Mouse (Mus musculus) kidney, postnatal 10 days (tissue): ENCODE data around the gene Fat3.

ENCODE experiments used
- DNase-seq: peaks from one replicate; pipeline ENCODE4 v3.0.0; 2021; ENCODE audit warnings: mixed read lengths

Fat3 gene

DNA sequence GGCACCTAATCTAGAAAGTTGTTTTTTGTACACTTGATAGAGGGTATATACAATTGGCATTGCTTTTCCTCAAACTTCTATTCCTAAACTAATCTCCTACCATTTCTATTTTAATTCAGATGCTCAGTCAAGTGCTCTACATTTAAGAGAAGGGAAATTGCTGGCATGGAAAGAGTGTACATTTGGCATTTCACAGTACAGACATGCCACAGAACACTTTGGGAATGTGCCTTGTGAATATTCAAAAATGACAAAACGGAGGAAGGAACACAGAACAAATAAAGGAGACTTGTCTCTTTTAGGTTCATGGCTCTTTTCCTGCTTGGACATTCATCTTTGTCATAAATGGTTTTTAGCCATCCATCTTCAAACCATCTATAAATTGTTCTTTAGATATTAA lies 498.1 kb downstream of the Fat3 start:
- no peak for DNase-seq

DNA sequence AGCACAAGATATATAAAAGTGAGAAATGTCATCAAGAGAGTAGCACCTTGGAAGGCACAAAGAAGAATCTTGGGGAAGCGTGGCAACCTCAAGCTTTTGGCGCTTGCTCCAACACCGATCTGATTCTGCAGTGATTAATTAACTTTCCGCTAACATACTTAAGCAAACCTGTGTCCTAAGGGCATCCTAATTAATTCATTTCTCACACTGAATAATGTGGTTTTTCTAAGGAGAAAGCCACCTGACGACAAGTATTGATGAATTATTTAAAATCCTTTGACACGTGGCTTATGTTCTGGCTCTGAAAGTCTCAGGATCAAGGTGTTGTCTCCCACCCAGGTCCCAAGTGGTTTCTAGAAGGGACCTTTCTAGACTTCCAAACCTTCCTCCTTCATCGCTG lies 506.3 kb downstream of the Fat3 start:
- DNase-seq = no peak

DNA sequence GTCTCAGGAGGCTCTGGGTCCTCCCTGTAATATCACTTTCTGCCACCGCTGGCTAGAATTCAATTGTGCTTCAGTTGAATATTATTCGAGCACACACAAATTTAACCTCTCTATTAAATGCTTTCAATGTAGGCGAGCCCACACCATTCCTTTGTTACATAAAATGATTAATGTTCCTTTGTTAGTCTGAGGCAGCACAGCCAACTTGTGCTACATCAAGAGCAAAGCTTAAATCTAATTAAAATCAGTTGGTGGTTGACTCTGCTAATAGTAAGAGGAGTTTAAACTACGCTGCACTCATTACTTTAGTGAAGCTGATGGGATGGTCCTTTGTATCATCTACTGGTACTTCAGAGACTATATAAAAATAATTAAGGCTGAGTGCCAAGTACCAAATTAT lies 506.9 kb downstream of the Fat3 start:
- no peak for DNase-seq

DNA sequence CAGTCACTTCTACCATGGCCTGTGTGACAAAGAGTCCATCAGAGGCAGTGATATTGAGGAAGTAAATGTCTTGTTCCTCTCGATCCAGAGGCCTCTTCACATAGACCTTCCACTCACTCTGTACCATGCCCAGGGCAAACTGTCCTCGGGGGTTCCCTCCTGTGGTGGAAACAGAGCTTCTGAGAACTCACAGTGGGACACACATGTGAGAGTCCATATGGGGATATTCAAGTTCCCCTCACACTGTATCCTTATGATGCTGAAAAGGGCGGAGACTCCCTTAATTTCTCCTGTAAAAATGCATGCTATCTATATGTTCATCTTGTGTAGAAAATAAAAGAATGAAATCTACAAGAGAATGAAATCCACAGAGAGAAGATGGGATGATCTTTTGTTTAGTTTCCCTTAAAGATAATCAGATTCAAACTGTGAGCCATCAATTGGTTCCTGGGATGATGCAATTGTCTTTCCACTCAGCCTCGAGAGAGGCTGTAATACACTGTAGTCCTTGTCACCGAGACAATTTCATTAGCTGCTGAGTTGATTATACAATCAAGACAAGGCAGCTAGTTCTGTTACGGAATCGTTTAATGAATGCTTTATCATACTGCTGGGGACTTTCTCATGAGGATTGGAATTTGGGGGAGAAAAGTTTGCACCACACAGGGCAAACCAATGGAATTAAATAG lies 508.8 kb downstream of the Fat3 start:
- DNase-seq = no peak

DNA sequence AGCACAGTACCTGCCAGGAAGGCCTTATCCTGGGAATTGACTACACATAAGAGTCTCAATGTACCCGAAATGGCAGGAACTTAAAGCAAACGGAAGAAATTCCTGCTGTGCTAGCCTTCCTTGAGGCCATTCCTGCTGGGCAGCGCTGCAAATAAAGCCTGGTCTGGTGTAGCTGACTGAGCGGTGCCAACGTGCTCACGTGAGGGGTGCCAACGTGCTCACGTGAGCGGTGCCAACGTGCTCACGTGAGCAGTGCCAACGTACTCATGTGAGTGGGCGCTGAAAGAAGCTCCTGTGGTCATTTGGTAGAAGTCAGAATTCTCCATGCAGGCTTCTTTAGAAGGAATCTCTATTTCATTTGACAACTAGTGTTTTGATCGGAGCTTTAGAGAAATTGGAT lies 522.8 kb downstream of the Fat3 start:
- DNase-seq = no peak

DNA sequence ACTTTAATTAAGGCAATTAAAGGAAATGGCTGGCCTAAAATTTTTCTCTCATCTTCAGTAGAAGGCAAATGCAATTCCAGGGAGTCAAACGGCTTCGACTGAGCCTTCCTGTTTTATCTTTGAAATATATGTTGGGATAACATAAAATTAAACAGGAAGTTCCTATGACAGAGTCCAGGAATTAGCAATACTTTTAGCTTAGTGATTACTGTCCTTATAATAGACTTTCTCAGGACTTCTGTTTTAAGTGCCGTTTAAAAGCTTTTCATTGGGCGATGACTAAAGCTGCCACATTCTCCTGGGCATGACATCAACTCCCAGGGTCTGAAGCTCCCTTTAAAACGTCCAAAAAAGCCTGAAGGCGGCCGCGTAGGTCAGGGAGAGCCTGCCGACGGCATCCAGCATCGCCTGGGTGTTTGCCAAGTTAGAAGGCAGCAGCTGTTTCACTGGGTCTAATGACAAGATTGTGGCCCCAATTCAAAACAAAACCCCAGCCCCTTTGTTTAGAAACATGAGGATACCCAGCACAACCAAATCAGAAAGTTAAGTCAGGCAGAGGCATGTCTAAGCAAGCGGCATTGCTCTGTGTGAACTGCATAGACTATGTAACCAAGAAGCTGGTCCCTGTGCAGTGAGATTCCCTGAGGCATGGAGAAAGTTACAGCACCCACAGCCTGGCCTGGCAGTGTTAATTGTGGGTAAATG lies 524.0 kb downstream of the Fat3 start:
- peak; percentile 65 for DNase-seq

DNA sequence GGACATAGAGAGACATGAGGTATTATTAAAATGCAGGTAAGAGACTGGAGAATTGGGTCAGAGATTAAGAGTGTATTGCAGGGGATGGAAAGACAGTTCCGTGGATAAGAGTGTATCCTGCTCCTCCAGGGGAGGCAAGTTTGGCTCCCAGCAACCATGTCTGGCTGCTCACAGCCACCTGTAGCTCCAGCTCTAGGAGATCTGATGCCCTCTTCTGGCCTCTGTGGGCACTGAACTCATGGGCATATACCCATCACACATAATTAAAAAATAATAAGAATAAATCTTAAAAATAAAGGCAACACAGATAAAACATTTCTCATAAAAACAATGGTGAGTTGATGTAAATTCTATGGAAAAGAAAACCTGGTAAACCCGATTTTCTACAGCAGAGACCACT lies 525.1 kb downstream of the Fat3 start:
- no peak for DNase-seq

DNA sequence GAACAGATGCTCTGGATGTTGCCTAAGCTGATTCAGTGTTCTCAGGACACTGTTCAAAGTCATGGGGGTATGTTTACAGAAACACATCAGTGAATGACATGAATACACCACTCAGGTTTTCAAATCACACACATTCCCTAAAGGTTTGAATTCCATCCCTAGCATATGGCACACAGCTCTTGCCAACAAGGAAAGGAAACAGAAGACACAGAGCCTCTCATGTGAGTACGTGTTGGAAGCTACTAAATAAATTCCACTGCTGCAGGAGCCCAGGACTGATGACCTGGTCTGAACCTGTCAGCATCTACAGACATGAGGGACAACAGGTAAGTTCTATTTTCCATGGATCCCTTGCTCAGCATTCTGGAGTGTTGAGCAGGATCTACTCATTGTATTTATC lies 528.9 kb downstream of the Fat3 start:
- DNase-seq = no peak

DNA sequence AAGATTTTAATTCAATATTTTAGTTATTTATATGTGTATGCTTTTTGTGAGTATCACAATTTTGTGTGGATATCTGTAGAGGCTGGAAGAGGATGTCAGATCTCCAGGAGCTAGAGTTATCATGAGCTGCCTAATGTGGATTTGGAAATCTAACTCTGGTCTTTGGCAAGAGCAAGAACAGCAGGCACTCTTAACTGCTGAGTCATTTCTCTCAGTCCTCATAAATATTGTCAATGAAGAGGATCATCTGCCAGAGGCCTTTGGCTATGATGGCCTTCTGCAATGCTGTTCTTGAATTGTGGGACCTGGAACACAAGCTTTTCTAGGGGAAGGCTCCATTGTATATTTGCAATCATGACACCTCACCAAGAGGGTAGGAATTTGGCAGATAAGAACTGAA lies 529.7 kb downstream of the Fat3 start:
- DNase-seq = no peak

DNA sequence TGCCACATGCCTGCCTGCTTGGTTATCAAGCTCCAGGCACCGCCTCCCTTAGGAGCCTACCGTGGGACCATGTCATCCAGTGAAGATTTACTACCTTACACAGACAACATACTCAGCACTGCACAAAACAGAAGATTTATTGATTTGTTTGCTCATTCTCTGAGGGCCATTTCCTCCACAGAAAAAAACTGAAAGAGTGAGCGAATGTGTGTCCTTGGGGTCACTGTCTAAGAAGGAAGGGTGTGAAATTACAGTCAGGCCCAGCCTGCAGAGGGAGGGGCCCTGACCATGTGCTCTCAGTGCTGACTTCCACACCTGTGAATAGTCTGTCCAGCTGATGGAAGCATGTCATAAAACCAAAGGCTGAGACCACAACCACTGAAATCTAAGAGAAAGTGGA lies 536.9 kb downstream of the Fat3 start:
- peak; percentile 20 for DNase-seq

DNA sequence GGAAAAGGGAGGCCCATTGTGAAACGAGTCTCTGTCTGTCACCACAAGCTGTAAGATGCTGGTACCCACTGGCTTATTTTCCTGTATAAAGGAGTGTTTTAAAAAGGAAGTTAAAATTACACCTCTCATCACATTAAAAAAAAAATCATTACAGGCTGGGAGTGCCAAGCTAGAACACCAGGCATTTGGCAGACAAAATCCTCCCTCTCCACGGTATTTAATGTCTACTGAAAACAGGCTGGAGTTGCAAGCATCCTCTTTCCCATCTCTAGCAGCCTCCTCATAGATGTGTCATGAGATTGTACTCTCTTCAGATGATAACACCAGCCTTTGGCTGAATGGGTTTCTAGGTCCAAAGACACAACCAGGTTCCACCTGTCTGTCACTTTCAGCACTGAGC lies 538.2 kb downstream of the Fat3 start:
- DNase-seq = no peak

DNA sequence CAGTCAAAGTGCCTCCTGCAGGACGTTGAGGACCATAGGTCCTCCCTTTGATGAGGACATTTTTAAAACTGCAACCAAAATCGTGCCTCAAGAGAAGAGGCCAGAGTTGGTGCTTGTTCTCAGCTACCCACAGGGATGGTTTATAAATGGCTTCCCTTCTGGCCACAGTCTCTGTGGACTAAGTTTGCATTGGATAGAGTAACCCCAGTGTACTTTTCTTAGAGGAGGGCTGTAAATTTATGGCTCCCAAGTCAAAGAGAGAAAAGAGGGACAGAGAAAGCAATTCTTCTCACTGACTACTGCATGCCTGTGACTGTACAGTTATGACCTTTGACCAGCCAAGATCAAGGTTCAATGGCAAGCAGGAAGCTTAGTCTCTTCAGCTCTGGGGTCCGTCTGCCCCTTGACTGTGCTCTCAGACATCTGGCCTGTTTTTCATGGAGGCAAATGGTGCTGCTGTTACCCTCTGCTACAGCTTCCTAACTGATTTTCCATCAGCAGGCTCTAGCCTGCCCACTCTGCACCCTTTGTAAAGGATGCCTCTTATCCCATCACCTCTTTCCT lies 542.8 kb downstream of the Fat3 start:
- peak; percentile 58 for DNase-seq

DNA sequence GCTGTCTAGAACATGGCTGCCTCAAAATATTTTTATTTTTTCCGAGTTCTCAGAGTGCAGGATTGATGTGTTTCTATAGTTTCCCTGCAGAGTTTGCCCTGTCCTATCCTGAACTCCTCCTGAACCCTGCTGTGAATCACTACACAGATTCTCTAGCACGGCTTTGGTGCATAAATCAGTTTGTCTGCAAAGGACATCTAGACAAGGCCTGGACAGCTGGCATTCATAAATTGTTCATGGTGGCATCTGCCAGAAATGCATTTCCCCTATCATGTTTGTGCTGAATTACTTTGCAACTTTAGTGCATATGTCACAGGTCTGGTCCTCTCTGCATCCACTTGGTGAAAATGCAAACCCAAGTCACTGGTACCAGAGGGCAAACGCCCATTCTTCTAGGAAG lies 543.3 kb downstream of the Fat3 start:
- no peak for DNase-seq

DNA sequence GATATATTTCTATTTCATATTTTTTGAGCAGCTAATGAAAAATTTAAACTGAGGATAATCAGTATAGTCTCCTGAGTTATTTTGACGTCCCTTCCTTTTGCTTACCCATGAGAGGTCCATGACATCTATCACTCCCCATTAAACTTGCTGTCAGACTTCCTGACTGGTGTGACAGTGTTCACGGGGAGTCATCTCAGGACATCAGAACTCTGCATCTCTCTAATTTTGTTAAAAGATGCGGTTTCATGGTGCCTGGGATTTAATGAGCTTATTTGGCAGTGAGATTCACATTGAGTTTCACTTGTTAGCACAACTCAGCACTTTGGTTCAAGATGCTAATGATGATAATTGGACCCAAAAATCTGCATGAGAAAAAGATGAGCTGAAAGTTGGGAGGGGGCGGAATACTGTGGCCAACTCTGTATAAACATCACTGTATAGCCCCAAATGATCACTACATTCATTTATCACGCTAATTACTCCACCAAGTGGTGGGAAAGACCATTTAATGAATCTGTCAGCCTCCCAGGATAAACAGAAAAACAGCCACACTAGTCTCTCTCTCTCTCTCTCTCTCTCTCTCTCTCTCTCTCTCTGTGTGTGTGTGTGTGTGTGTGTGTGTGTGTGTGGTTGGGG lies 545.8 kb downstream of the Fat3 start:
- no peak for DNase-seq

DNA sequence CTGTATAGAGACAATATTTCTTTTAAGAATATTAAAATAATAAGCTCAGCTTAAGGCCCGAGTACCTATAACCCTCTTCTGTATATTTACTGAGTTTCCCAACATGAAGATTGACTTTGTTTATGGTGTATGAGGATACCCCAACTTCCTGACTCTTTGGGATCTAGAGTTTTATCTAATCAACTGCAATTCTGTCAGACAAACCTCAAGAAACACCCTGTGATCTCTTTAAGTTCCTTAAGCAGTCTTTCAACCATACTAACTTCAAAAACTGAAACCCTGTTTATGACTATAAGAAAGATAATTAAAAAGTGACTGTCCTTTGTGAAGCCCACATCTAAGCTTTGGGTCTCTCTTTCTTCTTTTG lies 546.8 kb downstream of the Fat3 start:
- DNase-seq = no peak

DNA sequence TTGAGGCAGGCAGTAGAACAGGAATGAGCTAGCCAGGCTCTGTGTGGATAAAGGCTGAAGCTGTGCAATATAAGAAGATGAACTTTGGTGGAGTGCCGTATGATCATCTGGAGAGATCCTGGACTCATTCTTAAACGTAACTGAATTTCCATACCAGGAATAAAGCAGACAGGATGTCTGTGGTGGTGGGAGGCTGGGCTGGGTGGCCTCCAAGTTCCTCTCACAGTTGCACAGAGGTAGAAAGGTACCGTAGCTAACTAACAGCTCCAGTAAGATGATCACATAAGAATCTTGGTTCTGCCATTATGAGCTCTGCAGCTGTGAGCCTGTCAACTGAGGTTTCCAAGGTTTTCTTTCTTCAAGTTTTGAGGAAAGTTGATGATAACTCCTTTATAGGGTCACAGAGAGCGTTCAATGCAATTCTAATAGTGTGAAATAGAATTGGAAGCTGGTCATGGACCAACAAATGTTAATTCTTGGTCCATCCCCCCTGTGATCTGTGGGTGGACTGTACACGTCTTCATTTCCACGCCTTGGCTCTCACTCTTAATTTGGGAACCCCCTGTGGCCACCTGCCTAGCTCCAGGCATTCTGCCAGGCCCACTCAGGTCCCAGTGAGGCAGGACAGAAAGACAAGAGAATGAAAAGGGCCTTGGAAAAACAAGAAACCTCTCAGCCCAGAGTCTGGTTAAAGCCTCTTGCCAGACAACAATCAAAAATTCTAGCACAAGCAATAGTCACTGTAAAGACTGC lies 547.3 kb downstream of the Fat3 start:
- no peak for DNase-seq

DNA sequence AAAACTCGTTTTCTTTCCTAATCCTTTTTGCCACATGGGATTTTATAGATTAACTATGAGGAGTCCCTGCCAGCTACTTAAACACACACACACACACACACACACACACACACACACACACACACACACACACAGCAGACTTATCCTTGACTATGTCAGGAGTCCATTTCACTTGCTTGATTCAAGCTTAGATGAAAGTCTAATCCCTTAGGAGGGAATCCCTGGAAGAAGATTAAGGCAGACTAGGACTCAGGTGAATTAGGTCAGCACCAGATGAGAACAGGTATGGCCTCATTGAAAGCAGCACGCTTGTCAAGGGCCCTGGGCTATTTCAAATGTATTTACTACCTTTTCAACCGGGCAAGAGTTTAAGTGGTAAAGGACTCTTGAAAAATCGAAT lies 553.0 kb downstream of the Fat3 start:
- no peak for DNase-seq

DNA sequence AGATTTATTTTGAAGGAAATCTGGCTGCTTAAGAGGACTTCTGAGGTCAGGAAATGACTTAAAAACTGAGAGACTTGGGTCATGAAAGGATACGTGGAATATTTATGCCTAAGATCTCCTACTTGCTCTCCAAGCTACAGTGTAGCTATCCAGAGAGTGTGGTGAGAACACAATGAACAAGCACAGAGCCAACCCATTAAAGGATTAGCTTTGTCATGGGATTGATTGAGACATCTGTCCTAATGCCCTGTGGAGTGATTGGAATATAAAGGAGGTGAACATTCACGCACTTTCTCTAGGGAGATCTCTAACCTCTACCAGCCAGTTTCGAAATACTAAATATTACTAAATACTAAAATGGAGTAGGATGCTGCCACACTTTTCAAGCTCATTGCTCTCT lies 556.9 kb downstream of the Fat3 start:
- no peak for DNase-seq

DNA sequence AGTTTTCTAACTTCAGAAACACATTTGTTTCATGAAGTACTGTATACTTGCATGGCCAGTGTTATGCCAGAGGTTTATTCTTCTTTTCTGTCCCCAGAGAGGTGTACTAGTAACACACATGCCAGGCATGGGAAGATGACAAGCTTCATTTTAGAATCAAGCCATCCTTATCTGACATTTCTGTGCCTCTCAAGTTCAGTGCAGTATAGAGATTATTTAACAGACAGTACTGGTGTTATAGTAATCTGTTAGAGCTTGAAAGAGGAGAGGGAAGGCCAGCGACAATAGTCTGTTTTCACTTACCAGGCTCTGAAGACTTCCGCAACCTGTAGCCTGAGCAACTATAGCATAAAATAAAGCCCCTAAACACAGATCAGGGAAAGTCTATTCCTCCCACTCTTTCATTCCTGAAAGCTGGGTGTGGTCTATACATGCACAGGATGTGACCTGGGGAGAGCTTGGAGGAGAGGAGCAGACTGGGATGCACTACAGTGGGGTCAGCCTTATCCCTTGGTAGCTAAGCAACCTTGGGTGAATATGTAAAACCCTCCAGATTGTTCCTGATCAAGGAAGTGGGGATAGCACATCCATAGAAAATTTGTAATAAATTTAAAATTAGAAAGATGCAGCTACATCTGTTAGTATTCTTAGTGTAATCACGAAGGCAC lies 557.5 kb downstream of the Fat3 start:
- no peak for DNase-seq

DNA sequence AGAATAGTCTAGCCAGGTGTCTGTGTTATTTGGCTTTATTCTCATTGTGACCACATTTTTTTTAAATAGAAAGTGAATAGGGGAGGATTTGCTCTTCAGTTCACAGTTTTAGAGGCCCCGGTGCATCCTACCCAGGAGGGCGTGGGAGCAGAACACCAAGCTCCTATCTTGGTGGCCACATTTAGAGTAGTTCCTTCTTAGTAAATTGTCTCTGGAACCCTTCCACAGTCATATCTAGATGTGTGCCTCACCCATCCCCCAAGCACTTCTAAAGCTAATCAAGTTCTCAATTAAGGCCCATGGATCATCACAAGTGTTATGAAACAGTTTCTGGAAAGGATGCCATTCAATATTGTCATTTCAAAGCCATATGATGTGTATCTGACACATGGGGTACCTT lies 559.3 kb downstream of the Fat3 start:
- DNase-seq = no peak

DNA sequence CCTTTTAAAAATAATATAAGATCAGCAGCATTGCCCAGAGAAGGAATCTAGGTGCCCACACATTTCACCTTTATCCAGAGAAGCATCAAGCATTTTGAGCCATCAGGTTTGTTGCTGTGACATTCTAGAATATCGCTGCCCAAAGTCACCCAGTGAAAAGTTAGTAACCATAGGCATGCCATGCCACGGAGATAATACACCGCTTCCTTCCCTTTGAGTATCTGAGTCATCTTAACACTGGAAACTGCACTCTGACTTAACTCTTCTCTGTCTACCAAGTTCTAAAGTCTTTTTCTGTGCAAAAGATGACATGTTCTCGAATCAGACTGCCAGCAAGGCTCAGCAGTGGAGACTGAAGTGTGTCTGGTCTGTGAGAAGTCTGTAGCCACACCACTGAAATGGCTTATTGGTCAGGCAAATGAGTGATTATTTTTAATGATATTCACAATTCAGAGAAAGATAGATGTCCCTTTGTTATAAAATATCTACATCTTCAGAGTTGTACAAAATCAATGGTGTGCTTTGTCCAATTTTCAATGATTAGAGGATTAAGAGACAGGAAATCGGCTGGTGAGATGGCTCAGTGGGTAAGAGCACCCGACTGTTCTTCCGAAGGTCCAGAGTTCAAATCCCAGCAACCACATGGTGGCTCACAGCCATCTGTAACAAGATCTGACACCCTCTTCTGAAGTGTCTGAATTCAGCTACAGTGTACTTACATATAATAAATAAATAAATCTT lies 560.0 kb downstream of the Fat3 start:
- DNase-seq = no peak

DNA sequence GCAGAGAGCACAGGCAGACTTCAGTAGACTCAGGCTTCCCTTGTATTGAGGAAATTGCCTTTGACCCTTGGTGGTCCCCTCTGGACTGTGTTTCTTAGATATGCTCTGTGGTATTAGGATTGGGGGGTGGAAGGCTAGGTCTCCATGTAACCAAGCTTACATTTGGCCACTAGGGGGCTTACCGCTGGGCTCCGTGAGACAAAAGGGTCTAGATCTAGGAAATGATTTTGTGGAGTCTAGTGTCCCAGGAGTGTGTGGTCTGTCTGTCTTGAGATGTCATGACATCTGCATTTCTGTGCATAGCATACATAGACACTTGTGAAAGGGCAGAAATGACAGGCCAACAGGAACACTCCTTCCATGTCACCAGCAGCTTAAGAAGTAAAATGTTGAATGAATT lies 561.5 kb downstream of the Fat3 start:
- DNase-seq = peak; percentile 25
